Mouse (Mus musculus): Measurements from ENCODE around the gene Msmb. TPM values are rescaled to one million over a fixed set of nuclear protein-coding genes. Genes with fewer than 3 reads are reported as not detected.

Gene Msmb
- polyA plus RNA-seq, 1 experiment = not detected

GRCm38 (mm10) chr14:32150872-32151271, 9.0 kb downstream of the Msmb start:
- DNase-seq (ENCODE audit: low read depth) = no peak
- TF ChIP-seq POLR2A (IDR thresholded peaks at IDR 0.05; ENCODE audit: borderline replicate concordance, extremely low read depth, insufficient read depth, insufficient read length, poor library complexity, severe bottlenecking) (no peak), CTCF (IDR thresholded peaks at IDR 0.05; ENCODE audit: borderline replicate concordance, extremely low read depth, insufficient read depth, insufficient read length) (no peak)

GRCm38 (mm10) chr14:32152243-32152965, 10.6 kb downstream of the Msmb start:
- no peak for DNase-seq (ENCODE audit: low read depth)
- TF ChIP-seq POLR2A (IDR thresholded peaks at IDR 0.05; ENCODE audit: borderline replicate concordance, extremely low read depth, insufficient read depth, insufficient read length, poor library complexity, severe bottlenecking) = no peak
- TF ChIP-seq CTCF (IDR thresholded peaks at IDR 0.05; ENCODE audit: borderline replicate concordance, extremely low read depth, insufficient read depth, insufficient read length) = no peak

- no peak for TF ChIP-seq CTCF (IDR thresholded peaks at IDR 0.05; ENCODE audit: borderline replicate concordance, extremely low read depth, insufficient read depth, insufficient read length)
- no peak for TF ChIP-seq POLR2A (IDR thresholded peaks at IDR 0.05; ENCODE audit: borderline replicate concordance, extremely low read depth, insufficient read depth, insufficient read length, poor library complexity, severe bottlenecking)
- DNase-seq (ENCODE audit: low read depth) = no peak
Measured at GRCm38 (mm10) chr14:32153156-32153555, 11.3 kb downstream of the Msmb start.

- TF ChIP-seq CTCF (IDR thresholded peaks at IDR 0.05; ENCODE audit: borderline replicate concordance, extremely low read depth, insufficient read depth, insufficient read length) (no peak), POLR2A (IDR thresholded peaks at IDR 0.05; ENCODE audit: borderline replicate concordance, extremely low read depth, insufficient read depth, insufficient read length, poor library complexity, severe bottlenecking) (no peak)
- no peak for DNase-seq (ENCODE audit: low read depth)
Measured at GRCm38 (mm10) chr14:32154758-32155157, 12.9 kb downstream of the Msmb start.

GRCm38 (mm10) chr14:32159150-32159670, 17.4 kb downstream of the Msmb start:
- no peak for TF ChIP-seq CTCF (IDR thresholded peaks at IDR 0.05; ENCODE audit: borderline replicate concordance, extremely low read depth, insufficient read depth, insufficient read length)
- TF ChIP-seq POLR2A (IDR thresholded peaks at IDR 0.05; ENCODE audit: borderline replicate concordance, extremely low read depth, insufficient read depth, insufficient read length, poor library complexity, severe bottlenecking) = no peak
- DNase-seq (ENCODE audit: low read depth) = peak; percentile 13

- DNase-seq (ENCODE audit: low read depth) = peak; percentile 99
- TF ChIP-seq CTCF (IDR thresholded peaks at IDR 0.05; ENCODE audit: borderline replicate concordance, extremely low read depth, insufficient read depth, insufficient read length) (0 out of 2 replicates have a peak, but pooled peaks have one; percentile 13), POLR2A (IDR thresholded peaks at IDR 0.05; ENCODE audit: borderline replicate concordance, extremely low read depth, insufficient read depth, insufficient read length, poor library complexity, severe bottlenecking) (peak; percentile 58; the same call in 1 of the 2 replicates)
Measured at GRCm38 (mm10) chr14:32159690-32160246, 17.9 kb downstream of the Msmb start, which contains the start of gene Ncoa4. Gene Ncoa4 (plus strand): TSS chr14:32159865.

- DNase-seq (ENCODE audit: low read depth) = no peak
- no peak for TF ChIP-seq CTCF (IDR thresholded peaks at IDR 0.05; ENCODE audit: borderline replicate concordance, extremely low read depth, insufficient read depth, insufficient read length)
- no peak for TF ChIP-seq POLR2A (IDR thresholded peaks at IDR 0.05; ENCODE audit: borderline replicate concordance, extremely low read depth, insufficient read depth, insufficient read length, poor library complexity, severe bottlenecking)
Measured at GRCm38 (mm10) chr14:32160563-32160962, 18.7 kb downstream of the Msmb start.

GRCm38 (mm10) chr14:32161090-32161885, 19.5 kb downstream of the Msmb start:
- TF ChIP-seq POLR2A (IDR thresholded peaks at IDR 0.05; ENCODE audit: borderline replicate concordance, extremely low read depth, insufficient read depth, insufficient read length, poor library complexity, severe bottlenecking) (no peak), CTCF (IDR thresholded peaks at IDR 0.05; ENCODE audit: borderline replicate concordance, extremely low read depth, insufficient read depth, insufficient read length) (no peak)
- DNase-seq (ENCODE audit: low read depth) = no peak

GRCm38 (mm10) chr14:32162231-32162630, 20.4 kb downstream of the Msmb start:
- TF ChIP-seq POLR2A (IDR thresholded peaks at IDR 0.05; ENCODE audit: borderline replicate concordance, extremely low read depth, insufficient read depth, insufficient read length, poor library complexity, severe bottlenecking) = no peak
- TF ChIP-seq CTCF (IDR thresholded peaks at IDR 0.05; ENCODE audit: borderline replicate concordance, extremely low read depth, insufficient read depth, insufficient read length) = no peak
- DNase-seq (ENCODE audit: low read depth) = no peak

- no peak for DNase-seq (ENCODE audit: low read depth)
- TF ChIP-seq CTCF (IDR thresholded peaks at IDR 0.05; ENCODE audit: borderline replicate concordance, extremely low read depth, insufficient read depth, insufficient read length) (no peak), POLR2A (IDR thresholded peaks at IDR 0.05; ENCODE audit: borderline replicate concordance, extremely low read depth, insufficient read depth, insufficient read length, poor library complexity, severe bottlenecking) (no peak)
Measured at GRCm38 (mm10) chr14:32163203-32163888, 21.5 kb downstream of the Msmb start.
